In the genomic region with DNA sequence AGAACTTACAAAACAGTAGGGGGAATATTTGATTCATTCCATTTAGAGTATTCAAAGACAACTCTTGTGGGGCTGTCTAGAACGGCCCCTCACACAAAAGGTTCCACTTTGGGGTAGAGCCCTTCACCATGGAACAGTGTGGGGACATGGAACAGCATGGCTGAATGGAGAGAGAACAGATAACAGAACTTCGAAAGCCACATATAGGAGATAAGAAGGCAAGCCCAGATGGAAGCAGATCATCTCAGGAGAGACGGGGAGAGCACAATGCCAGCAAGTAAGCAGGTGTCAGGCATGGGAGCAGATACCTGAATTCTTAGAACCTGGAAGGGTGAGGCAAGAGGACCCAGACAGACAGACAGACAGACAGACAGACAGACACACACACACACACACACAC, we compare ENCODE assay signal across 28 mouse cellular contexts.
A peak's percentile ranks its signal among the peaks of the same experiment; 100 is the strongest.
DNase-seq lines count a peak whose midpoint lies in the region; ATAC-seq and TF ChIP-seq lines count a peak whose summit lies in the region.
"Had no signal": no experiment of that assay in that cellular context is flagged by ENCODE, and none has a peak within 500 bp of the region (broad histone marks: within the 10 kb centered on the region; RNA-seq: fewer than 3 reads in every experiment).

No protein-coding gene starts in this region.

- no peak for TF ChIP-seq RAD21 in MEL (IDR thresholded peaks at IDR 0.05; ENCODE audit: low read depth, low read length)

- H3K4me1 ChIP-seq in liver, embryonic 11.5 days (replicated peaks; ENCODE audit: control insufficient read depth, insufficient read depth, low read length): peaks cover 13% of the 10 kb centered on the region
- peaks cover 33 to 49% of the 10 kb centered on the region in 2 experiments for H3K4me1 ChIP-seq in MEL (ENCODE audit: control insufficient read depth in 1 of 2, insufficient read depth in 2 of 2, low read length in 2 of 2)
- H3K4me1 ChIP-seq: forebrain, embryonic 13.5 days had no signal

- H3K79me2 ChIP-seq in MEL (ENCODE audit: control insufficient read depth, insufficient read depth, low read length, poor library complexity): no peaks in the 10 kb centered on the region

- no peak for TF ChIP-seq CTCF in MEL (IDR thresholded peaks at IDR 0.05 in 2 of 3, conservative IDR thresholded peaks at IDR 0.05 in 1 of 3; ENCODE audit: control insufficient read depth in 1 of 3, insufficient read depth in 1 of 3, low read depth in 2 of 3, low read length in 3 of 3, poor library complexity in 1 of 3, severe bottlenecking in 1 of 3)

- H3K36me3 ChIP-seq in liver, embryonic 11.5 days (ENCODE audit: control insufficient read depth, insufficient read depth, low read length): no peaks in the 10 kb centered on the region
- H3K36me3 ChIP-seq in MEL (ENCODE audit: control insufficient read depth in 1 of 2, insufficient read depth in 2 of 2, low read length in 2 of 2): peaks cover 0 to 57% of the 10 kb centered on the region in 2 experiments; a peak in 2 of 4 replicates
- H3K36me3 ChIP-seq: forebrain, embryonic 10.5 days; heart, embryonic 12.5 days; heart, embryonic 15.5 days had no signal

- no peak for DNase-seq in liver, embryonic 11.5 days (ENCODE audit: low spot score)
- DNase-seq in liver (no peak), MEL (ENCODE audit: low read depth, low spot score) (peak; percentile 49)
- DNase-seq in embryo, embryonic 11 days: no peak
- DNase-seq in gastrocnemius, postnatal 25 days: no peak
- DNase-seq: adrenal gland, adult 8-10 months; adrenal gland, postnatal 36 days; B cell, adult 2 months; cerebellum, adult 11 months; cerebellum, adult 2 months; cerebellum, adult 9-11 months; cerebellum, postnatal 36 days; gastrocnemius, postnatal 10 days; heart, adult 18-20 months; heart, postnatal 10 days; heart, postnatal 36 days had no signal

- no peaks in the 10 kb centered on the region for H3K9me3 ChIP-seq in liver, embryonic 11.5 days (ENCODE audit: control insufficient read depth, low read length)
- no peaks in the 10 kb centered on the region for H3K9me3 ChIP-seq in MEL (replicated peaks; ENCODE audit: insufficient read depth, low read length)
- H3K9me3 ChIP-seq: forebrain, embryonic 10.5 days; forebrain, embryonic 13.5 days; heart, embryonic 12.5 days; heart, embryonic 15.5 days had no signal

- H3K9ac ChIP-seq in liver, embryonic 11.5 days (ENCODE audit: low read depth, low read length): no peak overlapping the region
- peak overlapping the region; percentile 39; the same call in 1 of the 2 replicates for H3K9ac ChIP-seq in MEL (ENCODE audit: control insufficient read depth, low read depth, low read length, poor library complexity, severe bottlenecking)
- H3K9ac ChIP-seq: forebrain, embryonic 13.5 days; heart, embryonic 12.5 days; heart, embryonic 15.5 days; hindbrain, embryonic 14.5 days had no signal

- H3K27ac ChIP-seq in liver, embryonic 11.5 days (ENCODE audit: low read depth, low read length): no peak overlapping the region
- H3K27ac ChIP-seq in MEL (ENCODE audit: control insufficient read depth, low read depth, low read length): peak overlapping the region; percentile 71
- H3K27ac ChIP-seq: forebrain, embryonic 10.5 days; forebrain, embryonic 13.5 days; heart, embryonic 15.5 days; hindbrain, embryonic 14.5 days; hindbrain, postnatal 0 days had no signal

- no peak overlapping the region for H3K4me3 ChIP-seq in liver, embryonic 11.5 days (ENCODE audit: low read depth, low read length)
- H3K4me3 ChIP-seq in MEL (ENCODE audit: control insufficient read depth in 1 of 2, insufficient read depth in 1 of 2, low read depth in 2 of 2, low read length in 2 of 2): no peak overlapping the region
- H3K4me3 ChIP-seq: forebrain, embryonic 10.5 days; forebrain, embryonic 13.5 days; heart, embryonic 12.5 days; heart, embryonic 15.5 days had no signal

- no peak for TF ChIP-seq POLR2A in MEL (IDR thresholded peaks at IDR 0.05; ENCODE audit: control insufficient read depth in 1 of 2, insufficient read depth in 1 of 2, low read depth in 1 of 2, low read length in 2 of 2, poor library complexity in 1 of 2)

- peak; percentile 25 to 39; a peak in 3 of 4 replicates for TF ChIP-seq EP300 in MEL (IDR thresholded peaks at IDR 0.05; ENCODE audit: low read depth in 1 of 2, low read length in 2 of 2)

- H3K4me2 ChIP-seq in liver, embryonic 11.5 days: no peak overlapping the region
- H3K4me2 ChIP-seq: forebrain, embryonic 13.5 days; heart, embryonic 12.5 days; heart, embryonic 15.5 days; hindbrain, embryonic 14.5 days had no signal

- WGBS in liver, embryonic 11.5 days: 55% methylated on average over 3 of the region's 3 CpGs

- H3K27me3 ChIP-seq in liver, embryonic 11.5 days (replicated peaks; ENCODE audit: control insufficient read depth, insufficient read depth, low read length): no peaks in the 10 kb centered on the region
- no peaks in the 10 kb centered on the region for H3K27me3 ChIP-seq in MEL (ENCODE audit: control insufficient read depth in 1 of 2, insufficient read depth in 2 of 2, low read length in 2 of 2)
- H3K27me3 ChIP-seq: CH12.LX; forebrain, embryonic 13.5 days; heart, embryonic 12.5 days; heart, embryonic 15.5 days had no signal

- peak; percentile 32; the same call in 1 of the 2 replicates for ATAC-seq in liver, embryonic 11.5 days (replicated peaks; ENCODE audit: low FRiP score)
- peak; percentile 21; the same call in 1 of the 2 replicates for ATAC-seq in megakaryocyte progenitor cell, adult 5-6 weeks (replicated peaks; ENCODE audit: poor library complexity)
- ATAC-seq: activated CD4-positive, CD25-positive, alpha-beta regulatory T cell, adult 4 months; forebrain, embryonic 13.5 days; forebrain, embryonic 16.5 days; hindbrain, postnatal 0 days; inflammation-experienced regulatory T-cells, adult 6 months; intestine, embryonic 16.5 days had no signal

TF ChIP-seq in MEL, 35 proteins besides CTCF, POLR2A, EP300 and RAD21:
- TF ChIP-seq MYC (IDR thresholded peaks at IDR 0.05; ENCODE audit: low read depth, low read length) (0 out of 2 replicates have a peak, but pooled peaks have one; percentile 39), ETS1 (IDR thresholded peaks at IDR 0.05; ENCODE audit: low read depth, low read length) (peak; percentile 74), MXI1 (IDR thresholded peaks at IDR 0.05; ENCODE audit: low read depth, low read length) (0 out of 2 replicates have a peak, but pooled peaks have one; percentile 17), GATA1 (IDR thresholded peaks at IDR 0.05; ENCODE audit: low read depth, low read length) (peak; percentile 79), TCF12 (IDR thresholded peaks at IDR 0.05; ENCODE audit: low read depth, low read length) (no peak), GABPA (IDR thresholded peaks at IDR 0.05; ENCODE audit: low read depth, low read length) (no peak), ZNF384 (IDR thresholded peaks at IDR 0.05; ENCODE audit: low read depth, low read length) (no peak), SIN3A (IDR thresholded peaks at IDR 0.05; ENCODE audit: low read length) (peak; percentile 6; the same call in 1 of the 2 replicates), RCOR1 (IDR thresholded peaks at IDR 0.05; ENCODE audit: low read depth, low read length) (peak; percentile 52; the same call in 1 of the 2 replicates), POLR2AphosphoS5 (IDR thresholded peaks at IDR 0.05; ENCODE audit: borderline replicate concordance, low read depth, low read length) (no peak)
TF ChIP-seq in MEL: peak in this region for 6.
